Mouse (Mus musculus) large intestine, adult 2 months (tissue): ENCODE data around the gene Rybp. TPM values are rescaled to one million over a fixed set of nuclear protein-coding genes. Genes with fewer than 3 reads are reported as not detected.

Experiments
- DNase-seq: peaks from one replicate; pipeline ENCODE4 v3.0.0-alpha.2; 2012; ENCODE audit warnings: low read depth, low spot score
- WGBS: fragments of 180-500 bp; shearing (Covaris S2); methylation state at CpG from one replicate; pipeline ENCODE4 v1.1.7; 2018; 5-methylcytosine and 5-hydroxymethylcytosine counted together
- polyA plus RNA-seq: library from polyadenylated mRNA; depleted of rRNA; stranded (reverse); fragments of >200 nt; gene quantifications from 2 replicates; pipeline ENCODE4 v1.2.3, GENCODE M21; 2012; rRNA removed

The Rybp gene
- polyA plus RNA-seq, result 20.6 and 39.3 TPM in 2 replicates

GRCm38 (mm10) chr6:100287334-100288015 is at the start of gene Rybp:
TSS of gene Rybp (minus strand) at chr6:100287485.
- DNase-seq, result no peak
- WGBS, result 1% methylated on average over 83 of the region's 112 CpGs

- no peak for DNase-seq
- WGBS, result 78% methylated on average over 14 of the region's 14 CpGs
Observed at GRCm38 (mm10) chr6:100336591-100337148, 49.4 kb upstream of the Rybp start.

GRCm38 (mm10) chr6:100335506-100336144 is 48.3 kb upstream of the Rybp start:
- no peak for DNase-seq
- 28% methylated on average over 18 of the region's 18 CpGs for WGBS

GRCm38 (mm10) chr6:100333745-100334144 is 46.5 kb upstream of the Rybp start:
- DNase-seq, result no peak
- 85% methylated on average over 7 of the region's 7 CpGs for WGBS

GRCm38 (mm10) chr6:100332479-100332878 is 45.2 kb upstream of the Rybp start:
- DNase-seq, result no peak
- 90% methylated on average over 4 of the region's 4 CpGs for WGBS

- 44% methylated on average over 8 of the region's 8 CpGs for WGBS
- DNase-seq, result no peak
Observed at GRCm38 (mm10) chr6:100331582-100331981, 44.3 kb upstream of the Rybp start.

- 91% methylated on average over 9 of the region's 9 CpGs for WGBS
- no peak for DNase-seq
Observed at GRCm38 (mm10) chr6:100331055-100331454, 43.8 kb upstream of the Rybp start.

- WGBS, result 71% methylated on average over 4 of the region's 4 CpGs
- DNase-seq, result no peak
Observed at GRCm38 (mm10) chr6:100329542-100329941, 42.3 kb upstream of the Rybp start.

- WGBS, result 16% methylated on average over 5 of the region's 5 CpGs
- DNase-seq, result peak; percentile 75
Observed at GRCm38 (mm10) chr6:100327050-100327449, 39.8 kb upstream of the Rybp start.

GRCm38 (mm10) chr6:100323756-100324430 is 36.6 kb upstream of the Rybp start:
- WGBS, result 33% methylated on average over 10 of the region's 10 CpGs
- DNase-seq, result peak; percentile 81

GRCm38 (mm10) chr6:100322561-100322960 is 35.3 kb upstream of the Rybp start:
- 75% methylated on average over 8 of the region's 8 CpGs for WGBS
- no peak for DNase-seq

GRCm38 (mm10) chr6:100322145-100322544 is 34.9 kb upstream of the Rybp start:
- WGBS, result 86% methylated on average over 5 of the region's 5 CpGs
- no peak for DNase-seq

GRCm38 (mm10) chr6:100314201-100314600 is 26.9 kb upstream of the Rybp start:
- 49% methylated on average over 8 of the region's 8 CpGs for WGBS
- DNase-seq, result no peak

- WGBS, result 91% methylated on average over 1 of the region's 1 CpGs
- DNase-seq, result no peak
Observed at GRCm38 (mm10) chr6:100311167-100311566, 23.9 kb upstream of the Rybp start.

- WGBS, result 77% methylated on average over 10 of the region's 10 CpGs
Observed at GRCm38 (mm10) chr6:100304831-100305230, 17.5 kb upstream of the Rybp start.

GRCm38 (mm10) chr6:100301410-100302108 is 14.3 kb upstream of the Rybp start:
- WGBS, result 65% methylated on average over 8 of the region's 8 CpGs
- no peak for DNase-seq

More at GRCm38 (mm10) chr6:100304831-100305230, 17.5 kb upstream of the Rybp start:
- no peak for DNase-seq

GRCm38 (mm10) chr6:100300831-100301230 is 13.5 kb upstream of the Rybp start:
- WGBS, result 31% methylated on average over 3 of the region's 3 CpGs
- no peak for DNase-seq

GRCm38 (mm10) chr6:100298945-100299344 is 11.7 kb upstream of the Rybp start:
- DNase-seq, result no peak
- 41% methylated on average over 4 of the region's 4 CpGs for WGBS

GRCm38 (mm10) chr6:100297536-100297935 is 10.3 kb upstream of the Rybp start:
- DNase-seq, result no peak
- 28% methylated on average over 8 of the region's 8 CpGs for WGBS

- no peak for DNase-seq
- 65% methylated on average over 6 of the region's 6 CpGs for WGBS
Observed at GRCm38 (mm10) chr6:100292411-100292810, 5.1 kb upstream of the Rybp start.
